Mouse (Mus musculus): ENCODE results near the gene AK157302. TPM values are rescaled to one million over a fixed set of nuclear protein-coding genes. Genes with fewer than 3 reads are reported as not detected.

The AK157302 gene
- 0.37 and 0.65 TPM in 2 replicates for polyA plus RNA-seq (2015; fragmentation: Nextera tagmentation; extraction: Ambion mirVana)

GRCm38 (mm10) chr13:21495080-21495479, at the start of gene AK157302:
AK157302 (plus strand) TSS chr13:21495223.

GRCm38 (mm10) chr13:21453449-21453848, 41.6 kb upstream of the AK157302 start, which contains the start of gene Zscan26:
Zscan26 (minus strand) TSS chr13:21453730.

GRCm38 (mm10) chr13:21468061-21469019, 26.7 kb upstream of the AK157302 start, which contains the start of gene Nkapl:
Nkapl (minus strand) TSS chr13:21468509.

GRCm38 (mm10) chr13:21478759-21479670, 16.0 kb upstream of the AK157302 start, which contains the start of the genes Zkscan4 and Gm10065:
Zkscan4 (plus strand) TSS chr13:21478907.
Gm10065 (minus strand) TSS chr13:21479441.

GRCm38 (mm10) chr13:21501182-21501581, 6.2 kb downstream of the AK157302 start, which contains the start of gene Gm11273:
Gm11273 (minus strand) TSS chr13:21501418.

GRCm38 (mm10) chr13:21530781-21531201, 35.8 kb downstream of the AK157302 start, which contains the start of gene Zkscan8:
Zkscan8 (minus strand) TSS chr13:21531120.

GRCm38 (mm10) chr13:21542708-21543107, 47.7 kb downstream of the AK157302 start, which contains the start of gene Olfr1366:
Olfr1366 (minus strand) TSS chr13:21542808.

MicroRNAs within 50 kb of the gene (microRNA counts, 519-probe panel; counts per million panel counts)
- 40.5 counts per million for microRNA mmu-miR-1896

Small RNAs within 50 kb of the gene (microRNA-seq; reads per million reads assigned to microRNA genes)
- gene Mir1896 = not detected

Other genes starting within 250 kb of the AK157302 start
- gene Gpx5, start 202.5 kb upstream of the AK157302 start, polyA plus RNA-seq (2015; fragmentation: Nextera tagmentation; extraction: Ambion mirVana) = not detected in 2 replicates
- 0.51 and 0.79 TPM in 2 replicates for gene Gpx6, start 183.1 kb upstream of the AK157302 start, polyA plus RNA-seq (2015; fragmentation: Nextera tagmentation; extraction: Ambion mirVana)
- gene Olfr1367, start 148.3 kb upstream of the AK157302 start, polyA plus RNA-seq (2015; fragmentation: Nextera tagmentation; extraction: Ambion mirVana) = not detected in 2 replicates
- 7.2 and 7.6 TPM in 2 replicates for gene Zscan12, start 132.4 kb upstream of the AK157302 start, polyA plus RNA-seq (2015; fragmentation: Nextera tagmentation; extraction: Ambion mirVana)
- 44.7 and 45.6 TPM in 2 replicates for gene Zkscan3, start 92.5 kb upstream of the AK157302 start, polyA plus RNA-seq (2015; fragmentation: Nextera tagmentation; extraction: Ambion mirVana)
- gene Pgbd1, start 54.2 kb upstream of the AK157302 start, polyA plus RNA-seq (2015; fragmentation: Nextera tagmentation; extraction: Ambion mirVana) = 1.4 and 1.9 TPM in 2 replicates
- 20.9 and 22.4 TPM in 2 replicates for gene Zscan26, start 41.5 kb upstream of the AK157302 start, polyA plus RNA-seq (2015; fragmentation: Nextera tagmentation; extraction: Ambion mirVana)
- gene Nkapl, start 26.7 kb upstream of the AK157302 start, polyA plus RNA-seq (2015; fragmentation: Nextera tagmentation; extraction: Ambion mirVana) = 3.3 and 4.2 TPM in 2 replicates
- 7.6 and 9.4 TPM in 2 replicates for gene Zkscan4, start 16.3 kb upstream of the AK157302 start, polyA plus RNA-seq (2015; fragmentation: Nextera tagmentation; extraction: Ambion mirVana)
- not detected in 2 replicates for gene Gm10065, start 15.8 kb upstream of the AK157302 start, polyA plus RNA-seq (2015; fragmentation: Nextera tagmentation; extraction: Ambion mirVana)
- gene Gm11273, start 6.2 kb downstream of the AK157302 start, polyA plus RNA-seq (2015; fragmentation: Nextera tagmentation; extraction: Ambion mirVana) = 9.1 and 11.5 TPM in 2 replicates
- 3.5 and 4.0 TPM in 2 replicates for gene Zkscan8, start 35.9 kb downstream of the AK157302 start, polyA plus RNA-seq (2015; fragmentation: Nextera tagmentation; extraction: Ambion mirVana)
- gene Olfr1366, start 47.6 kb downstream of the AK157302 start, polyA plus RNA-seq (2015; fragmentation: Nextera tagmentation; extraction: Ambion mirVana) = 0.14 and 0.17 TPM in 2 replicates
- 0.09 and 0.11 TPM in 2 replicates for gene Olfr1535, start 64.7 kb downstream of the AK157302 start, polyA plus RNA-seq (2015; fragmentation: Nextera tagmentation; extraction: Ambion mirVana)
- not detected in 2 replicates for gene Olfr1364, start 86.5 kb downstream of the AK157302 start, polyA plus RNA-seq (2015; fragmentation: Nextera tagmentation; extraction: Ambion mirVana)
- gene Olfr1362, start 118.8 kb downstream of the AK157302 start, polyA plus RNA-seq (2015; fragmentation: Nextera tagmentation; extraction: Ambion mirVana) = not detected in 2 replicates
- not detected in 2 replicates for gene Olfr11, start 147.3 kb downstream of the AK157302 start, polyA plus RNA-seq (2015; fragmentation: Nextera tagmentation; extraction: Ambion mirVana)
- gene Olfr1361, start 168.2 kb downstream of the AK157302 start, polyA plus RNA-seq (2015; fragmentation: Nextera tagmentation; extraction: Ambion mirVana) = not detected in 2 replicates
- gene Olfr1360, start 182.2 kb downstream of the AK157302 start, polyA plus RNA-seq (2015; fragmentation: Nextera tagmentation; extraction: Ambion mirVana) = not detected in 2 replicates
- not detected in 2 replicates for gene Olfr1359, start 202.9 kb downstream of the AK157302 start, polyA plus RNA-seq (2015; fragmentation: Nextera tagmentation; extraction: Ambion mirVana)
- not detected in 2 replicates for gene Hist1h2bl, start 220.9 kb downstream of the AK157302 start, polyA plus RNA-seq (2015; fragmentation: Nextera tagmentation; extraction: Ambion mirVana)
- gene Hist1h2ai, start 221.2 kb downstream of the AK157302 start, polyA plus RNA-seq (2015; fragmentation: Nextera tagmentation; extraction: Ambion mirVana) = 2.3 and 6.6 TPM in 2 replicates
- 0.86 TPM in 1 of 2 replicates, not detected in the other for gene Hist1h3h, start 222.4 kb downstream of the AK157302 start, polyA plus RNA-seq (2015; fragmentation: Nextera tagmentation; extraction: Ambion mirVana)
- 0.49 TPM in 1 of 2 replicates, not detected in the other for gene Hist1h2bm, start 226.8 kb downstream of the AK157302 start, polyA plus RNA-seq (2015; fragmentation: Nextera tagmentation; extraction: Ambion mirVana)
- 0.21 TPM in 1 of 2 replicates, not detected in the other for gene Hist1h4j, start 239.8 kb downstream of the AK157302 start, polyA plus RNA-seq (2015; fragmentation: Nextera tagmentation; extraction: Ambion mirVana)